Mouse (Mus musculus) forebrain, embryonic 14.5 days (tissue): ENCODE data around the gene Mzf1. TPM values are rescaled to one million over a fixed set of nuclear protein-coding genes. Genes with fewer than 3 reads are reported as not detected.
"Not testable (repeated sequence)": the region's sequence is repeated elsewhere in the genome, so short reads cannot be mapped to it uniquely, and the experiment has no call there.

ENCODE experiments used
- ATAC-seq: fragments of 200-750 bp; cut with Nextera tagmentation; 2 replicates; pipeline ENCODE4 v1.8.0; 2017; ENCODE audit warnings: mild to moderate bottlenecking, moderate library complexity
- DNase-seq: peaks from one replicate; pipeline ENCODE4 v3.0.0-alpha.2; 2015; ENCODE audit warnings: low spot score
- H3K27ac ChIP-seq: fragments of 300-500 bp; sonication (generic); 2 replicates; pipeline ENCODE4 v1.5.1; 2014; ENCODE audit warnings: low read depth, mild to moderate bottlenecking, control low read depth, low read length, moderate library complexity
- H3K27me3 ChIP-seq: fragments of 300-500 bp; sonication (generic); replicated peaks from 2 replicates; pipeline ENCODE4 v1.6.1; 2014; ENCODE audit warnings: low read length, control low read depth, mixed read lengths; ENCODE audit not compliant: control insufficient read depth, insufficient read depth
- H3K36me3 ChIP-seq: fragments of 300-500 bp; sonication (generic); 2 replicates; pipeline ENCODE4 v1.6.1; 2014; ENCODE audit warnings: low read length, control low read depth; ENCODE audit not compliant: control insufficient read depth, insufficient read depth
- H3K4me1 ChIP-seq: fragments of 300-500 bp; sonication (generic); 2 replicates; pipeline ENCODE4 v1.6.1; 2014; ENCODE audit warnings: antibody characterized with exemption, low read length, control low read depth; ENCODE audit not compliant: control insufficient read depth, insufficient read depth
- H3K4me2 ChIP-seq: fragments of 300-500 bp; sonication (generic); 2 replicates; pipeline ENCODE4 v1.6.1; 2014; ENCODE audit warnings: mild to moderate bottlenecking, control low read depth, low read length
- H3K4me3 ChIP-seq: fragments of 300-500 bp; sonication (generic); 2 replicates; pipeline ENCODE4 v1.5.1; 2014; ENCODE audit warnings: low read depth, low read length, control low read depth
- H3K9ac ChIP-seq: fragments of 300-500 bp; sonication (generic); 2 replicates; pipeline ENCODE4 v1.6.1; 2014; ENCODE audit warnings: mild to moderate bottlenecking, low read length, control low read depth, moderate library complexity
- H3K9me3 ChIP-seq: fragments of 300-500 bp; sonication (generic); replicated peaks from 2 replicates; pipeline ENCODE4 v1.6.1; 2016; ENCODE audit warnings: low read length, control low read depth, mixed read lengths; ENCODE audit not compliant: control insufficient read depth
- WGBS: fragments of 180-500 bp; shearing (Covaris S2); extraction: QIAGEN DNeasy Blood & Tissue Kit; methylation state at CpG from one replicate; pipeline ENCODE4 v1.1.7; 2014; 5-methylcytosine and 5-hydroxymethylcytosine counted together
- polyA plus RNA-seq: library from polyadenylated mRNA; unstranded; fragments of >200 nt; fragmentation: Nextera tagmentation; extraction: Ambion mirVana; gene quantifications from 2 replicates; pipeline ENCODE4 v1.2.1, GENCODE M21; 2014

The Mzf1 gene
- polyA plus RNA-seq, result 4.0 and 6.3 TPM in 2 replicates

GRCm38 (mm10) chr7:13054287-13055010, at the start of gene Mzf1:
Gene Mzf1, minus strand, starts transcription at chr7:13054764.
- Histone ChIP-seq H3K4me2 (peak within 1 kb of the TSS; percentile 57), H3K4me3 (peak within 1 kb of the TSS; percentile 52), H3K27me3 (no peaks in the 10 kb centered on the region), H3K9ac (peak within 1 kb of the TSS; percentile 70), H3K27ac (peak within 1 kb of the TSS; percentile 96), H3K9me3 (no peaks in the 10 kb centered on the region), H3K36me3 (0 out of 2 replicates have a peak, but pooled peaks cover 2% of the 10 kb centered on the region), H3K4me1 (peaks cover 4% of the 10 kb centered on the region; the same call in 1 of the 2 replicates)
- WGBS, result under 1% methylated on average over 41 of the region's 41 CpGs
- ATAC-seq (peak; percentile 97), DNase-seq (peak; percentile 100)

GRCm38 (mm10) chr7:13095073-13095472, 40.5 kb upstream of the Mzf1 start, which contains the start of gene Vmn1r85:
Gene Vmn1r85, minus strand, starts transcription at chr7:13095173.
- Histone ChIP-seq H3K27me3 (no peaks in the 10 kb centered on the region), H3K27ac (no peak within 1 kb of the TSS), H3K4me2 (no peak within 1 kb of the TSS), H3K4me1 (no peaks in the 10 kb centered on the region), H3K9ac (no peak within 1 kb of the TSS), H3K9me3 (no peaks in the 10 kb centered on the region), H3K36me3 (no peaks in the 10 kb centered on the region), H3K4me3 (no peak within 1 kb of the TSS)
- DNase-seq, result no peak
- ATAC-seq, result no peak
- WGBS, result 51% methylated on average over 3 of the region's 3 CpGs

GRCm38 (mm10) chr7:13072293-13072692, 17.7 kb upstream of the Mzf1 start:
- H3K9ac ChIP-seq, result no peak overlapping the region
- H3K27ac ChIP-seq, result no peak overlapping the region
- 53% methylated on average over 5 of the region's 5 CpGs for WGBS
- no peak for DNase-seq
- H3K4me1 ChIP-seq, result no peaks in the 10 kb centered on the region
- no peaks in the 10 kb centered on the region for H3K9me3 ChIP-seq
- H3K4me2 ChIP-seq, result no peak overlapping the region
- H3K27me3 ChIP-seq, result no peaks in the 10 kb centered on the region
- no peaks in the 10 kb centered on the region for H3K36me3 ChIP-seq
- H3K4me3 ChIP-seq, result no peak overlapping the region
- ATAC-seq, result no peak

GRCm38 (mm10) chr7:13063399-13063798, 8.8 kb upstream of the Mzf1 start:
- not testable (repeated sequence) for H3K9ac ChIP-seq, ATAC-seq, H3K27ac ChIP-seq, H3K27me3 ChIP-seq, H3K4me3 ChIP-seq, DNase-seq, H3K9me3 ChIP-seq, H3K36me3 ChIP-seq, H3K4me1 ChIP-seq, H3K4me2 ChIP-seq
- WGBS, result 50% methylated on average over 2 of the region's 2 CpGs

GRCm38 (mm10) chr7:13059536-13059935, 5.0 kb upstream of the Mzf1 start:
- Histone ChIP-seq H3K4me1 (0 out of 2 replicates have a peak, but pooled peaks cover 4% of the 10 kb centered on the region), H3K9ac (no peak overlapping the region), H3K9me3 (0 out of 2 replicates have a peak, but pooled peaks cover 3% of the 10 kb centered on the region), H3K4me3 (no peak overlapping the region), H3K36me3 (no peaks in the 10 kb centered on the region), H3K4me2 (no peak overlapping the region), H3K27me3 (no peaks in the 10 kb centered on the region), H3K27ac (no peak overlapping the region)
- DNase-seq (no peak), ATAC-seq (no peak)
- 84% methylated on average over 9 of the region's 9 CpGs for WGBS

- no peak overlapping the region for H3K4me3 ChIP-seq
- H3K4me1 ChIP-seq, result peaks cover 4% of the 10 kb centered on the region; the same call in 1 of the 2 replicates
- no peak overlapping the region for H3K9ac ChIP-seq
- no peaks in the 10 kb centered on the region for H3K27me3 ChIP-seq
- ATAC-seq, result no peak
- no peaks in the 10 kb centered on the region for H3K9me3 ChIP-seq
- H3K4me2 ChIP-seq, result no peak overlapping the region
- WGBS, result 50% methylated on average over 8 of the region's 8 CpGs
- no peak for DNase-seq
- H3K27ac ChIP-seq, result no peak overlapping the region
- no peaks in the 10 kb centered on the region for H3K36me3 ChIP-seq
These were observed 2.5 kb upstream of the Mzf1 start for GRCm38 (mm10) chr7:13056913-13057700.

- peak overlapping the region; percentile 52 for H3K4me3 ChIP-seq
- H3K27me3 ChIP-seq, result no peaks in the 10 kb centered on the region
- H3K4me1 ChIP-seq, result peaks cover 4% of the 10 kb centered on the region; the same call in 1 of the 2 replicates
- whole genome bisulfite sequencing, result 2% methylated on average over 15 of the region's 15 CpGs
- peak overlapping the region; percentile 70 for H3K9ac ChIP-seq
- ATAC-seq, result no peak
- H3K36me3 ChIP-seq, result 0 out of 2 replicates have a peak, but pooled peaks cover 2% of the 10 kb centered on the region
- H3K9me3 ChIP-seq, result no peaks in the 10 kb centered on the region
- no peak for DNase-seq
- peak overlapping the region; percentile 96 for H3K27ac ChIP-seq
- peak overlapping the region; percentile 57 for H3K4me2 ChIP-seq
These were observed 640 bp downstream of the Mzf1 start for GRCm38 (mm10) chr7:13053961-13054286.

GRCm38 (mm10) chr7:13053501-13053900, 1.1 kb downstream of the Mzf1 start:
- DNase-seq, result no peak
- Histone ChIP-seq H3K4me3 (peak overlapping the region; percentile 52), H3K4me1 (peaks cover 4% of the 10 kb centered on the region; the same call in 1 of the 2 replicates), H3K36me3 (0 out of 2 replicates have a peak, but pooled peaks cover 2% of the 10 kb centered on the region), H3K4me2 (peak overlapping the region; percentile 57), H3K27ac (no peak overlapping the region), H3K27me3 (no peaks in the 10 kb centered on the region), H3K9ac (peak overlapping the region; percentile 70), H3K9me3 (no peaks in the 10 kb centered on the region)
- 93% methylated on average over 2 of the region's 2 CpGs for WGBS
- ATAC-seq, result no peak
